Mouse (Mus musculus): ENCODE measurements around the gene Oit3. TPM values are rescaled to one million over a fixed set of nuclear protein-coding genes. Genes with fewer than 3 reads are reported as not detected.

The Oit3 gene
- polyA plus RNA-seq, 1 experiment from 2014 or later = 0.59 TPM

DNA sequence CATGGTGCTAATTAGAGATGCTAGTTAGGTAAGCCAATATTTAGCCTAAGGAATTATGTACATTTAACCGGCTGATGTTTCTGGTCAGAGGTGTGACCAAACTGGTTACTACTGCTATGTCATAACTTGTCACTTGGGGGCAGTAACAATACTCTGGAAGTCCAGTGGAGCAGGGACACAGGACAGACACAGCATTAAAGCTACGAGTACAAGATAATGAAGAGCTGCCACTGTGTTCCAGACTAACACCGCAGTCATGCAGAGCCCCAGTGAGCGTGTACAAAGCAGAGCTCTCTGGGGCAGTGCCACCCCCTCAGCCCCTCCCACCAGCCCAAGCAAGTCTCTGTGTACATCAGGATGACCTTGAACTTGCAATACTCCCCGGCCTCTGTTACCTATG, 10.3 kb upstream of the Oit3 start:
- Histone ChIP-seq H3K27me3 (no peaks in the 10 kb centered on the region), H3K27ac (no peak overlapping the region), H3K4me2 (replicated peaks) (no peak overlapping the region), H3K36me3 (no peaks in the 10 kb centered on the region), H3K9me3 (replicated peaks) (no peaks in the 10 kb centered on the region), H3K9ac (no peak overlapping the region), H3K4me1 (no peaks in the 10 kb centered on the region), H3K4me3 (no peak overlapping the region)
- WGBS = 53% methylated on average over 5 of the region's 5 CpGs
- peak; percentile 66; the same call in 1 of the 2 replicates for ATAC-seq (ENCODE audit: low FRiP score)

DNA sequence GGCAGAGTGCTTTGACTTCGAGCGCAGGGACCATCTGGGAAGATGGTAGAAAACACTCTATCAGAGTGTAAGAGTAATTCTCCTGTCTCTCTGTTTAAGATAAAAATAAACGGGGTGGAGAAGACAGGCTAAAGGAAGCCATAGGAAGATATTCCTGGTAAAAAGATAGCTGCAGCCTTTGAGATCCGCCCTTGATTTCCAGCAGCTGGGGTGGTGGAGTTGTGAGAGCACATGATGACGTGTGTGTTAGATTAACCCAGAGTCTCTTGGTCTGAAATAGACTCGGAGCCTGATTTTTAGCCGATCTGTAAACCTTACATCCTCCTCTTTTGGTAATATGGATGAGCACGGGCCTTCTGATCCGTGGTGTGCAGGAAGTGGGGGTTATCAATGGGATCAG, 6.0 kb upstream of the Oit3 start:
- Histone ChIP-seq H3K4me1 (peaks cover 12% of the 10 kb centered on the region), H3K4me2 (replicated peaks) (no peak overlapping the region), H3K4me3 (no peak overlapping the region), H3K9ac (no peak overlapping the region), H3K27ac (no peak overlapping the region), H3K9me3 (replicated peaks) (no peaks in the 10 kb centered on the region), H3K27me3 (no peaks in the 10 kb centered on the region), H3K36me3 (no peaks in the 10 kb centered on the region)
- 84% methylated on average over 9 of the region's 9 CpGs for WGBS
- no peak for ATAC-seq (ENCODE audit: low FRiP score)

DNA sequence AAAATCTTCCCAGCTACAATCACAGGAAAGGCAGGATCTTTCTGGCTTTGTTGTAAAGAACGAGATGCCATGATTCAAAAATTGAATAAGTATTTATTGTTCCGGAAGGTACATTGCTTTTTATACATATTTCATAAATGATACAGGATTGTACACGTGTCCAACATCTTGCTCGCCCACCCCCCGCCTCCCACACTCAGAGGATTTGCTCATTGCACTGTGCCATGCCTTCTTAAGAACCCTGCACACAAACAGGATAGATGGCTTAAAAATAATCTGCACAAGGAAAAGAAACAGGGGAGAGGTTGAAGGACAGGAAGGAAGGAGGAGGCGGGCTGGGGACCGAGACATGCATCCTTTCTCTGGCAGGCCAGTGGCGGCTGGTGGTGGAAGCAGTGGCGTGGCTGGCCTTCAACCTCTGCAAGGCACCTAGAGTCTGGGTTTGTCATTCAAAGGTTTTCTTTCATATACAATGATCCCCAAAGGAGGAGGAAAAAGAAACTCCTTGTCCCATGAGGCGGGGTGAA, 5.4 kb upstream of the Oit3 start:
- H3K9ac ChIP-seq = no peak overlapping the region
- H3K27me3 ChIP-seq = no peaks in the 10 kb centered on the region
- H3K27ac ChIP-seq = no peak overlapping the region
- WGBS = 88% methylated on average over 10 of the region's 10 CpGs
- H3K9me3 ChIP-seq (replicated peaks) = no peaks in the 10 kb centered on the region
- peaks cover 12% of the 10 kb centered on the region for H3K4me1 ChIP-seq
- no peak overlapping the region for H3K4me2 ChIP-seq (replicated peaks)
- ATAC-seq (ENCODE audit: low FRiP score) = no peak
- H3K36me3 ChIP-seq = no peaks in the 10 kb centered on the region
- H3K4me3 ChIP-seq = no peak overlapping the region

DNA sequence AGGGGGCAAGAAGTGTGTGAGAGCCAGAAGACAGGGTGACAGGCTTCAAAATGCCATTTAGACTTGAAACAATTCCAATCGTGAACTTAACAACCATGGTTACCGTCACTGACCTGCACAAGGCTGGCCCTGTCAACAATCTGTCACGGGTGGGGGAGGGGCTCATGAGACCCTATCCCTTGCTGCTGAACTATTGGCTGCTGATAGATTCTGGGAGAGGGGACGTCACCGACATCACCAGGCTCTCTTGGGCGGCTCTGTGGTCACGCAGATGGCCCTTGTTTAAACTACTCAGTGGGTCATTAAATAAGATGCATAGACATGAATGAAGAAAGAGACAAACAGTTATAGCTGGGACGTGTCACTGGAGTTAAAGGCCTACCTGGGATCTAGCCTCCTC, 3.1 kb upstream of the Oit3 start:
- Histone ChIP-seq H3K27ac (no peak overlapping the region), H3K9me3 (replicated peaks) (no peaks in the 10 kb centered on the region), H3K36me3 (no peaks in the 10 kb centered on the region), H3K4me1 (peaks cover 12% of the 10 kb centered on the region), H3K27me3 (no peaks in the 10 kb centered on the region), H3K4me2 (replicated peaks) (no peak overlapping the region), H3K4me3 (no peak overlapping the region), H3K9ac (no peak overlapping the region)
- ATAC-seq (ENCODE audit: low FRiP score) = peak; percentile 64
- WGBS = 32% methylated on average over 8 of the region's 8 CpGs

DNA sequence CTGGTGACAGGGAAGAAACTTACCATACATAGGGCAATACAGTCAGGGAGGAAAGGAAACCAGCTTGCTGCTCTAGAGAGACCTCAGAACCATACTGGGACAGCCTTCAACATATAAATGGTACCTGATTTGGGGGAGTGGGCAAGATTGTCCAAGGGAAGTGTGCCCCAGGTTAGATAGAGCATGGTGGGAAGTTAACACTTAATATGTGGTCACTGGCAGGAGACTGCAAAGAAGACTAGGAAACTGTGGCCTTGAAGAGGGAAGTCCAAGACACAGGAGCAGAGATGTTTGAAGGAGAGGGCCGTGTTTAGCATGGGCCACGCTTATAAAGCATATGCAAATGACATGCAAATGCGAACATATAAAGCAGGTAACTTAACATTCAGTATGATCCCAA, 2.5 kb upstream of the Oit3 start:
- WGBS = 56% methylated on average over 3 of the region's 3 CpGs
- Histone ChIP-seq H3K27me3 (no peaks in the 10 kb centered on the region), H3K4me2 (replicated peaks) (no peak overlapping the region), H3K4me3 (no peak overlapping the region), H3K4me1 (peaks cover 12% of the 10 kb centered on the region), H3K9me3 (replicated peaks) (no peaks in the 10 kb centered on the region), H3K27ac (no peak overlapping the region), H3K9ac (no peak overlapping the region), H3K36me3 (no peaks in the 10 kb centered on the region)
- no peak for ATAC-seq (ENCODE audit: low FRiP score)

DNA sequence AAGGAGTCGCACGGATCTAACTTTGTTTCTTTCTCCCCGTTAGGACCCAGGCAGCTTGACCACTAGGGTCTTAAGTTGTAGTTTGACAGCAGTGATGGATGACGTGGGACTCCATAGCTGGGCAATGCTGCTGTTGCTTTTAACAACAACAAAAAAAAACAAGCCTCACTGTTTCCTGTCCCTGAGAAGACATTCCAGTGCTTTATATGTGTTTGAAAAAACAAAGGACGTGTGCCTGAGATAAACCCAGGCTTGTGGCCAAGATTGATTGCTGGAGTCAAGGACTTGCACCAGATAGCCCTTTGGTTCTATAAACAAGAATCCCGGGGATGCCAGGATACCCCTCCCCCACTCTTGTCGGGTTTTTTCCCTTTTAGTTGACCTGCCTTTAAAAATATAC, 1.6 kb upstream of the Oit3 start:
- WGBS = 17% methylated on average over 7 of the region's 7 CpGs
- no peak overlapping the region for H3K4me3 ChIP-seq
- no peak overlapping the region for H3K27ac ChIP-seq
- no peaks in the 10 kb centered on the region for H3K9me3 ChIP-seq (replicated peaks)
- no peaks in the 10 kb centered on the region for H3K27me3 ChIP-seq
- no peak overlapping the region for H3K9ac ChIP-seq
- no peaks in the 10 kb centered on the region for H3K36me3 ChIP-seq
- no peak for ATAC-seq (ENCODE audit: low FRiP score)
- peaks cover 12% of the 10 kb centered on the region for H3K4me1 ChIP-seq
- no peak overlapping the region for H3K4me2 ChIP-seq (replicated peaks)

DNA sequence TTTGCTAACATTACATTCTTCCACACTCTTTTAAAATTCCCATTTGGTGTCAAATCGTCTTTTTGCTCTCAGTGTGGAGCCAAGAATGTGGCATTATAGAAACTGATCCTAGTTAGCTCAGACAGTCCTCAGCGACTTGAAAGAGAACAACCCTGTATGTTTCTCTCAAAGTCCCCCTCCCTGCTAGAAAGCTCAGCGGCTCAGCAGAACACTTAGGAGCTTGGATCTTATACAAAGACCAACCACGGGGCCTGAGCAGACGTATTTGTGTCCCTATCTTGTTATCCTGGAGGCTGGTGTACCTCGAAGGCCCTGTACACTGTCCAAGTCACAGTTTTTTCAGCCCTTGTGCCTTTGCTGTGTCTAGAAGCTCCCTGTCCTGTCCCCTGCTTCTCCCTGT, 1.4 kb downstream of the Oit3 start:
- no peak overlapping the region for H3K9ac ChIP-seq
- no peak overlapping the region for H3K4me3 ChIP-seq
- no peak for ATAC-seq (ENCODE audit: low FRiP score)
- H3K27ac ChIP-seq = no peak overlapping the region
- H3K9me3 ChIP-seq (replicated peaks) = no peaks in the 10 kb centered on the region
- H3K4me2 ChIP-seq (replicated peaks) = no peak overlapping the region
- 53% methylated on average over 6 of the region's 6 CpGs for WGBS
- H3K36me3 ChIP-seq = no peaks in the 10 kb centered on the region
- H3K27me3 ChIP-seq = no peaks in the 10 kb centered on the region
- H3K4me1 ChIP-seq = peaks cover 14% of the 10 kb centered on the region

DNA sequence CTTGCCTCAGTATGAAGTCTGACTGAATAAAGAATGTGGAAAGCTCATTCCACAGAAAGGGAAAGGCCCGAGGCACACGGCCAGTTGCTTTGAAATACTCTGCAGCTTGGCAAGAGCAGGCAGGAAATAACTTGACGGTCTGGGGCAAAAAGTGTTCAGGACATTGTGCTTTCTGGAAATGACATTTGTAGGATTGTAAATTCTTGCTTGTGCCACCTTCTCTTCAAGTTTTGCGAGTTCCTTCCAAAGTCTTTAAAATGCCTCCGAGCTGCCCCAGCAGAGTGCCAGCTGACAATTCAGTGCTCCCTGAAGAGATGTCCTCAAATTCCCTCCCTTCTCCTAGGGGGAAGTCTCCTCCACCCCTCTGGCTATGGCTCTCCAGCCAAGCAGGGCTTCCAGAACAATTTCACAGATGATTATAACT, 2.1 kb downstream of the Oit3 start:
- Histone ChIP-seq H3K4me1 (peaks cover 9% of the 10 kb centered on the region), H3K4me3 (no peak overlapping the region), H3K9ac (no peak overlapping the region), H3K36me3 (no peaks in the 10 kb centered on the region), H3K27me3 (no peaks in the 10 kb centered on the region), H3K27ac (no peak overlapping the region), H3K9me3 (replicated peaks) (no peaks in the 10 kb centered on the region), H3K4me2 (replicated peaks) (no peak overlapping the region)
- no peak for ATAC-seq (ENCODE audit: low FRiP score)
- 63% methylated on average over 5 of the region's 5 CpGs for WGBS

DNA sequence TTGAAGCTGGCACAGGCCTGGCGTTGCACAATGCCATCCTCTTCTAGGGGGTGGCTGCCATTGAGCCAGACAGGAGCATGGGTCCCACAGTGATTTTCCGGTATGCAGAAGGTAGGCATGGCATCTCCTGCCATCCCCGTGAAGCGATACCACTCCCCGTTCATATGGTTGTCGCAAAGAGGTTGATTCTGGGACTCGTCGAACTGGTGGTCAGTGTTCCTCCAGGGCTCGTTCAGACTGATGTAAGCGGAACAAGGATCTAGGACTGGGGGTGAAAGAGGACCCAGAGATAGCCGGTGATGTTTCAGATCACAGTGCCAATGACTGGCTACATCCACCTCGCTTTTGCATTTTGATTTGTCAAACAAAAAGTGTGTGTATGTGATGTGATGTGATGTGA, 2.9 kb downstream of the Oit3 start:
- no peak overlapping the region for H3K27ac ChIP-seq
- no peaks in the 10 kb centered on the region for H3K36me3 ChIP-seq
- no peaks in the 10 kb centered on the region for H3K27me3 ChIP-seq
- H3K4me2 ChIP-seq (replicated peaks) = no peak overlapping the region
- 95% methylated on average over 12 of the region's 12 CpGs for WGBS
- no peak overlapping the region for H3K4me3 ChIP-seq
- no peaks in the 10 kb centered on the region for H3K9me3 ChIP-seq (replicated peaks)
- no peak for ATAC-seq (ENCODE audit: low FRiP score)
- H3K9ac ChIP-seq = no peak overlapping the region
- peaks cover 8% of the 10 kb centered on the region; the same call in 1 of the 2 replicates for H3K4me1 ChIP-seq

DNA sequence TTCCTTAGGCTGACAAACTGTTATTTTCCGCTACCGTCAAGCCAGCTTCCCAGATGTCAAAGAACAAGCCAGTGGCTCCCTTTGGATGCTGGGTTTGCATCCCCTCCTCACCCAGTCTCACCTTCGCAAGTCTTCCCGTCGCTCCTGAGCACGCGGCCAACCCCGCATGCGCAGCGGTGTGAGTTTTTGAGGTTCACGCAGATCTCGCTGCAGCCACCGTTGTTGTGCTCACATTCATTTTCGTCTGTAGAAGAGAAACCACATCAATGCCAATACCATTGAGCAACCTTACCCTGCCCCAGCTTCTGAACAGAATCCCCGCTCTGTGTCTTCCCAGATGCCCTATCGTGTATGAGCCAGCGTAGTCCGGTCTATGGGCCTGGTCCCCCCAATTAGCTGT, 5.8 kb downstream of the Oit3 start:
- Histone ChIP-seq H3K4me3 (no peak overlapping the region), H3K4me1 (peaks cover 3% of the 10 kb centered on the region; the same call in 1 of the 2 replicates), H3K27me3 (no peaks in the 10 kb centered on the region), H3K9ac (no peak overlapping the region), H3K36me3 (no peaks in the 10 kb centered on the region), H3K9me3 (replicated peaks) (no peaks in the 10 kb centered on the region), H3K4me2 (replicated peaks) (no peak overlapping the region), H3K27ac (no peak overlapping the region)
- no peak for ATAC-seq (ENCODE audit: low FRiP score)
- 93% methylated on average over 18 of the region's 18 CpGs for WGBS

DNA sequence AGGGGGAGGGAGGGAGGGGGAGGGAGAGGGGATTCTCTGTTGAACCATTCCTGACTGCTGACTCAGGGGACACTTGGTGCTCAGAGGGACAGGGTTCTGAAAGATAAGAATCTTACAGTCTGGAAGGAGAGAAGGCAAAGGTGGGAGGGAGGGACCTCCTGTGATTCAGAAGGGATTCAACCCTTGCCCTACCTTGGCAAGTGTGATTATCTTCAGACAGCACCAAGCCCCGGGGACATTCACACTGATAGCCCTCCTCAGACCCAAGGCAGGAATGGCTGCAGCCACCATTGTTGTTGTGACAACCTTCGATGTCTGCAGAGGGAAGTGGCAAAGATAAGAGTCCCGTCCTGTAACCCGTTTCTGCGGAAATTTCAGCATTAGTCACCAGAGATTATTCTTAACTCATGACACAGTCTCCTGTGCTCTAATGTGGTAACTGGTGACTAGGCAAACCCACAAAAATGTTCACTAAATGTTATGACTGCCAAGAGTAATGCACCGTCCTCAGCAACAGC, 10.8 kb downstream of the Oit3 start:
- no peaks in the 10 kb centered on the region for H3K9me3 ChIP-seq (replicated peaks)
- H3K4me1 ChIP-seq = peaks cover 6% of the 10 kb centered on the region; the same call in 1 of the 2 replicates
- no peak overlapping the region for H3K4me3 ChIP-seq
- 70% methylated on average over 6 of the region's 6 CpGs for WGBS
- H3K27ac ChIP-seq = no peak overlapping the region
- H3K36me3 ChIP-seq = no peaks in the 10 kb centered on the region
- ATAC-seq (ENCODE audit: low FRiP score) = no peak
- H3K27me3 ChIP-seq = no peaks in the 10 kb centered on the region
- H3K4me2 ChIP-seq (replicated peaks) = no peak overlapping the region
- H3K9ac ChIP-seq = no peak overlapping the region

DNA sequence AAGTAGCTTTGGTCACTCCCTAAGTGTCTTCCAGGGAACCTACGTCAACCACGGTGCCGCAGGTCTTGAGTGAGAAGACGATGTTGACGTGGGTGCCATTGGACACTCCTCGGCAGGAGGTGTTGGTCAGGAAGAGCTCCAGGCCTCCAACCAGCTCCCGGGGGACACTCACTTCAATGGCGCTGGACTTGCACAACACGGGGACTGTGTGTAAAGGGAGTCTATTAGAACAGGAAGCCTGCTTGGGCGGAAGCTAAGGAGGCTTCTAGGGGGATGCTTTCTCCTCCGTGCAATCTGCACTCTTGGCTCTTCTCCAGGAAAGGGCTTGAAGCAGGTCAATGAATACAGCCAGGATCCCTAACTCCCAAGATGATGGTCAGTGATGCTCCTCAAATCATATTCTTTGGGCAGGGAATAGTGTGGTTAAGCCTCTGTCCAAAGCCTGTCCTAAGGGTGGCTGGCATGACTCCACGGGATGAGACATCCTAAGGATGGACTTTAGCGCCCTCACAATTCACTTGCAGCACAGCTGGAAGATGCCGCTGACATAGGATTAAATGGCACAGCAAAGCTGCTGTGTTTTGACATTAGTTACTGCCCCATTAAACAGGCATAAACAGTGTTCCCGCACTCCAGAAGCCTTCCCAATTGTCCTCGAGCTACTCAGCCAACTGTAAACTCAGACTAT, 12.0 kb downstream of the Oit3 start:
- Histone ChIP-seq H3K9ac (no peak overlapping the region), H3K27me3 (no peaks in the 10 kb centered on the region), H3K36me3 (no peaks in the 10 kb centered on the region), H3K4me3 (no peak overlapping the region), H3K9me3 (replicated peaks) (no peaks in the 10 kb centered on the region), H3K4me1 (peaks cover 6% of the 10 kb centered on the region; the same call in 1 of the 2 replicates), H3K27ac (no peak overlapping the region), H3K4me2 (replicated peaks) (no peak overlapping the region)
- no peak for ATAC-seq (ENCODE audit: low FRiP score)
- 82% methylated on average over 16 of the region's 16 CpGs for WGBS

DNA sequence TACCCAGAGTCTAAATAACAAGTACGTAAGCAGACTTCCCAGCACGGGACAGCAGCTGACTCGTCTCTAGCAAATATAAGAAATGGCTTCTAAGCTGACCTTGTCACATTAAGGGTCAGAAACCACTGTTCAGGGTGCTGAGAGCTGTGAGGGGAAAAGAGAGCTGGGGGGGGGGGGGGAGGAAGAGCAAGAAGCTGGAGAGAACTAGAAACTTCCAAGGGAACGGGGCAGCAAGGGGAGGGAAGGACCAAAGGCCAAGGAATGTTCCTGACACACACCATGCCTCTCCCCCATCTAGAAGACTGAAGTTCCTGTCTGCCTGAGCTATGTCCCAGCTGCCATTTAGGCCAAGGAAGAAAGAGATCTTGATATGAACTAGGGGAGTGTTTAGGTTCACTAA, 15.2 kb downstream of the Oit3 start:
- no peak for ATAC-seq (ENCODE audit: low FRiP score)
- H3K4me2 ChIP-seq (replicated peaks) = no peak overlapping the region
- H3K9me3 ChIP-seq (replicated peaks) = no peaks in the 10 kb centered on the region
- no peak overlapping the region for H3K27ac ChIP-seq
- 69% methylated on average over 3 of the region's 4 CpGs for WGBS
- H3K4me3 ChIP-seq = no peak overlapping the region
- no peak overlapping the region for H3K9ac ChIP-seq
- H3K4me1 ChIP-seq = peaks cover 6% of the 10 kb centered on the region; the same call in 1 of the 2 replicates
- no peaks in the 10 kb centered on the region for H3K36me3 ChIP-seq
- no peaks in the 10 kb centered on the region for H3K27me3 ChIP-seq
